Mouse (Mus musculus) embryonic fibroblast, embryonic 13.5 days (primary cell): ENCODE measurements around the gene Usp29.

Experiments
- CTCF ChIP-seq: IDR thresholded peaks from 2 replicates; pipeline ENCODE4 v1.5.1; 2011; ENCODE audit warnings: mild to moderate bottlenecking, control low read depth, low read length, moderate library complexity, borderline replicate concordance; ENCODE audit not compliant: insufficient read depth
- POLR2A ChIP-seq: IDR thresholded peaks from 2 replicates; pipeline ENCODE4 v1.6.1; 2011; ENCODE audit warnings: low read depth, mild to moderate bottlenecking, control low read depth, low read length, moderate library complexity

DNA sequence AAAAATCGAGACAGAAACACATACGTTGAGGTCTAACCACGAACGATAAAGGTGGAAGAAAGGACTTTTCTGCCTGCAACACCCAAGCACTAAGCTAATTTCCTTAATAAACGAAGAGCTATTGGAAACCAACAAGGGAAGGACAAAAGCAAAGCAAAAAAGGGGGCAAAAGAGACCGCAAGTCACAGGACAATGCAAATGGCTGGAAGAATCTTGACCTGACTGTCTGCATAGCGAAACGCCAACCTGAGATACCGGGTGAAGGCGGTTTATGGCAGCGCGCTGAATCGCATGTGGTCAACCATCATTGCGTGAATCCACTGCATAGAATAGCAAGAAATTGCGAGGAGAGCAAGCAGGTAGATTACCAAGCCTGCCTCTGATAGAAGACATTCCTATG lies 423 bp downstream of the Usp29 start:
- TF ChIP-seq CTCF (no peak), POLR2A (no peak)
